Mouse (Mus musculus): ENCODE results near the gene Calb2.

Gene Calb2

DNA sequence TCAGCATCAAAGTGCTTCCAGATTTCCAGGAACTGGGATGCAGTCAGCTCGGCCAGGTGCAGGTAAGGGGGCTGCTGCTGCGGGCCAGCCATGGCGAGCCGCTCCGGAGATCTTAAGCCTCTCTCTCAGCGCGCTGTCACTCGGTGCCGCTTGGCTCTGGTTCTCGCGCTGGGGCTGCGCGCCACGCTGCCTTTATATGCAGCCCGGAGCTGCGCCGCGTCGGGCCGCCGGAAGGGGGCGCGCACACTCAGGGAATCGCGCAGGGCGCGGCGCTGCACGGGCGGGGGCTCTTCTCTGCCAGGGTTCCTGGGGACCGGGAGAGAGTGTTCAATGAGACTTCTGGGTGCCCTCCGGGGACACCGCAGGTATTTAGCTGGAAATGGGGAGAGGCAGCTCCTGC lies at the start of gene Calb2:
TSS of gene Calb2 (minus strand) at position 165 of the 400 bp plus-strand sequence.
- DNase-seq (ENCODE audit: low spot score), result peak; percentile 2

DNA sequence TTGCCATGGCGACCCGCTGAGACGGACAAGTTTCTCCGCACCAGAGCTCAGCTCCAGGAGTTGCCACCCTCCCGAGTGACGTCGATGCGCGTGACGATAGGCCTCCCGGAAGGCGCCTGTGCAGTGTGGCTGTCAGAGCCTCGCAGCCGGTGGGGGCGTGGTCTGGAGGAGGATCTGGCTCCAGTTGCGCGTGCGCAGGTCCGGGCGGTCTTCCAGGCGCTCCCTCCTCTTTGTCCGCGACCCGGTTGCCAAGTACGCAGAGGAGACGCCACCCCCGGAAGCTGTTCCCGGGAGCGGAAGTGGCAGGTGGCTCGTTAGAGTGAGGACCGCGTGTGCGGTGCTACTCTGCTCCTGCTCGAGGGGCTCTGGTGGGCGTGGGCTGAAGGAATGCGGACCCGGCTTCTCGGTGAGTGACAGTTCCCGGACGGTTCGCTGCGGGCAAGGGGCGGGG lies 49.7 kb upstream of the Calb2 start:
- DNase-seq (ENCODE audit: low spot score), result peak; percentile 98

DNA sequence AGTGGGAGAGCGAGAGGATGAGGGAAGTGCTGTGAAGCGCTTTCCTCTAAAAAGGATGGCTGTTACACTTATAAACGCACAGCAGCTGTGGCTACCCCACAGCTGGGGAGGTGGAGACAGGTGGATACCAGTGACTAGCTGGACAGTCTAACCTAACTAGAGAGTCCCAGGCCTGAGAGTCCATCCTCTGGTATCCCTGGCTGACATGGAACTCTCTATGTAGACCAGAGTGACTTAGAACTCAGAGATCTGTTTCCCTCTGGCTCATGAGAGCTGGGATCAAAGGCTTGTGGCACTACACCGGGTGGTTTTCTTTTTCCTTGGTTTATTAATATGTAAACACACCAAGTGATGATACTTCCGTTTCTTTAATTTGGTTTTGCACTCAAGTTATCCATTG lies 49.2 kb upstream of the Calb2 start:
- no peak for DNase-seq (ENCODE audit: low spot score)

DNA sequence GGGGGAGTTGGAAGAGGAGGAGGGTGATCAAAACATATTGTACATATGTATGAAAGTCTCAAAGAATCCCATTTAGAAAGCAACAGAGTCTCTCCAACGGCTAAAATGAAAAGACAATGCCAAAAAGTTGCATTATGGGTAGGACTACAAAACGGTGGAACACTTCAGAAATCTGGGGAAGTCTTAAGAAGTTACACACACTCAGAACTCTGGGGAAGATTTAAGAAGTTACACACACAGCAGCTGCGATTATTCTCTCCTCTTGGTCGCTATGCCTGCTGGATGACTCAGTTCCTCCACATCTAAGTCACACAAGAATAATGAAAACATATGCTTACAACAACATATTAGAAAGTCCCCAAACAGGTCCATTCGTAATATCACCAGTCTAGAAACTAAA lies 48.2 kb upstream of the Calb2 start:
- no peak for DNase-seq (ENCODE audit: low spot score)

DNA sequence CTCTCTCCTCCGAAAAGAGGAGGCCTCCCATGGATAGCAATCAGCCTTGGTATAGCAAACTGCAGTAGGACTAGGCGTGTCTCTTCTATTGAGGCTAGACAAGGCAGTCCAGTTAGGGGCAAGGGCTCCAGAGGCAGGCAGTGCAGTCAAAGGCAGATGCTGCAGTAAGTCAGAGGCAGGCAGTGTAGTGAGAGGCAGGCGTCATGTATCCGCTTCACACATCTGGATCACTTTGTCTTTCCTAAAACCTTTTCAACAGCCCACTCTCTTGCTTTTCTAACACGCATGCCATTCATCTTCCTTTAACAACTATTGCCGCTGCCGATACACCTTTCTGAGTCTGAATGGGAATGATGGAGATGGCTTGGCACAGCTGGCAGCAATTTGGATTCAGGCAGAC lies 47.4 kb upstream of the Calb2 start, which contains the start of gene Cmtr2:
TSS of gene Cmtr2 (plus strand) at position 301 of the 400 bp plus-strand sequence.
- DNase-seq (ENCODE audit: low spot score), result no peak

DNA sequence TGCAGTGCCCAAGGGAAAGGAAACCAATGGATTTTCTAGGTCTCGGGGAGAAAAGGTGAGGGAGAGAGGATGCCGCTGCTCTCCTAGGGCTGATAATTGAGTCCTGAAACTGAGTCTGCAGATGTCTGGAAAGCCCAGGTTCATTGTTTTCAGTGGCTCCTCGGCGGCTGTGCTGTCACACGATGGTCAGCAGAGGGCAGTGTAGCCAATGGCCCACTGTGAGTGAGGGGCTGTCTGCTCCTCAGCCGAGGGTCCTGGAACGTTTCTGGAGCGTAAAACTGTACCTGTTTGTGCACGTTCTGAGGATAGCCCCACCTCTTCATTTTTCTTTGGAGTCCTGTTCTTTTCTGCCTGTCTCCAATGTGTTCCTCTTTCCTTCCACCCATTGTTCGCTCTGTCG lies 33.8 kb upstream of the Calb2 start:
- DNase-seq (ENCODE audit: low spot score), result no peak

DNA sequence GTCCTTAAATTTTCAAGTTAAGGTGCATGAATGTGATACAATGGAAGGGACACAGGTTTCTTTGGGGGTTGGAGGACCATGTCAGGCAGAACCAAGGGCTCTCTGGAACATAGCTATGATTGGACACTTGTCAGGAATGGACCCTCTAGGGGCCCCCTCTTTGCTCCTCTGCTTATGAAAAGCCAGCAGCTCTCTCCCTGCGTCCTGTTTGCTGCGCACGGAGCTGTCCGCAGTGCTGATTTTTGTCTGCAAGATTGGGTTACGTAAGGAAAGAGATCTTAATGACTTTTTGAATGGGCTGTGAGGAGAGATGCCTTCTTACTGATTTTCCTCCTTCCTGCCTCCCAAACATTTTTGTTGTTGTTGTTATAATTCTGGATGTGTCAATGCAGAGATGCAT lies 28.7 kb upstream of the Calb2 start:
- DNase-seq (ENCODE audit: low spot score), result peak; percentile 34

DNA sequence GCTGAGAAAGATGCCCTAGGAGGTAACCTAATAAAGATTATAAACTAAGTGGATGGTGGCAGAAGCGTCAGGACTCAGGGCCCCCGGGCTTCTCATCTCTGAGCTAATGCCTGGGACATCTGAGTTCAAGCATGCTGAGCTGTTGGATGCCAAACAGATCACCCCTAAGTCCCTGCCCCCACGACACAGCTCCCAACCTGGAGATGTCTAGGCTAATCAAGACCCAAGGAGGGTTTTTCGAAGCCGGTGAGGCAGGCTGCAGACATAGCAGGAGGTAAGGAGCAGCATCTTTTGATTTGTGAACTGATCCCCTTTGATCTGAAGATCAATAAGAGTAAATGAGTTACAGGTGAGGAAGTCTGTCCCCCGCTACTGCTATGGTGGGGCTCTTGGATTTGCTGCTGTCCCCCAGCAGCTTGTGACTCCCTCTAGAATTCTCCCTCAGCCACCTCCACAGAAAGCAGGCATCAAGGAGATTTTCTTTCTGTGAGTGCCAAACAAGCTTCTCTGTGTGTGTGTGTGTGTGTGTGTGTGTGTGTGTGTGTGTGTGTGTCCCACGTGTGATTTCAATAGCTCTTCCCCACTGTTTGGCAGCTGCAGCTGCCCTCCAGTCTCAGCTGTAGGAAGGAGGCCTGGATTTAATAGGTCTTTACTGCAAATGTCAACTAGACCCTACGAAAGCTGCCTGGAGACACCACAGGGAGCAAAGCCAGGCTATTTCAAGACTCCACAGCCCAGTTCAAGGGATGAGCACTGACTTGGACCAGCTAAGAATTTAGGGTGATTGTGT lies 21.1 kb upstream of the Calb2 start:
- no peak for DNase-seq (ENCODE audit: low spot score)

DNA sequence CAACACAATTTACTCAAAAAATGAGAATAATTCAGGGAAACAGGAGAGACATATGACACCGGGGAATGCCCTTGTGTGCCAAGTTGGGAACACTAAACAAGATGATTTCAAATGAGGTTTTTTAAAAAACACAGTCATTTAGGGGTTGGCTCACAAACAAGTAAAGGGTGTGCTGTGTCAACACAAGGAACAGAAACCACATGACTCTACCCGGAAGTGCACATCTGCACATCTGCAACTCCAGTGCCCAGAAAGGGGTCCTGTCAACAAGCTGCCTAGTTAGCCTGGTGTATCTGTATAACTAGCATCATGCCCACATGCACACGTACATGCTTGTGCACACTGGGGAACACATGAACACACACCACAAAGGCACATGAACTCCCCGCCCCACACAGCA lies 17.5 kb upstream of the Calb2 start:
- DNase-seq (ENCODE audit: low spot score), result no peak

DNA sequence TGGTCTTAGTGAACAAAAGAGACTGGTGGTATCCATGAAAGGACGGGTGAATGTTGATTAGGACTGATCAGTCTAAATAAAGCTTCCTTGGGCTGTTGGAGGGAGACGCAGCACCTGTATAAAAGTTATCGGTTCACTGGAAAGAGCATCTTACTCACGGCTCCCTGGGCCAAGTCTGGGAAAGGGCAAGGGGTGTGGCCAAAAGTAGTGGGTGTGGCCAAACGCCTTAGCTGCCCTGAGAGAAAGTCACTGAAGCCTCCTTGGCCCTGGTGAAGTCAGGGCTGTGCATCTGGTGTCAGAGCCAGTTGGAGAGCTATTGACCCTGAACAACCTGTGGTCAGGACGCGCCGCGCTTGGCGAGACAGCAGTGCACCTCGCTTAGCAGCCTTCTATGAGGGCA lies 15.7 kb upstream of the Calb2 start:
- no peak for DNase-seq (ENCODE audit: low spot score)

DNA sequence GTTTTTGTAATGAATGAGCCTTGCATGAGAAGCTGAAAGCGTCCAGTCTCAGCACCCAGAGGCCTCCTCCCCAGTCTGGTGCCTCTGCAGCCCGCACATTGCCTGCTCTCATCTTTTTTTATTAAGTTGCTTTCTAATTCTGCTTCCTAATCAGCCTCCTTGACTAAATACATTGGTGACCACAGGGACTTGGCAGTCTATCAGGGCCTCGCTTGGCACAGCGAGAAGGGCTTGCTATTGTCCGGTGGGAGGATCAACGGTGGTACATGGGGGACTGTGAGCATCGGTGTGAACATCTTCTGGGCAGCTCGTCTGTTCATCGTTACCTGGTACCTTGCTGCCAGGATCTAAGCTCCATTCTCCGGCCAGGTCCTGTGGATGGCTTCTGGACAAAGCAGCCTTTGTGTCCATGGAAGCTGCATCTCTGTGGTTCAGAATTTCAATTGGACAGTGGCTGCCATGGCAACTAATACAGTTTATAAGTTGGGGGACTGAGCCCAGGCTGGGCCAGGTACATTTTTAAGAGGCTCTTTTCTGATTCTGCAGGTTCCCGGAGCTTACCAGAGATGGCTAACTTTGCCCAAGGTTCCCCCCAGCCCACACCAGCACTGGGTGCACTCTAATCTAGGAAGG lies 14.8 kb upstream of the Calb2 start:
- no peak for DNase-seq (ENCODE audit: low spot score)

DNA sequence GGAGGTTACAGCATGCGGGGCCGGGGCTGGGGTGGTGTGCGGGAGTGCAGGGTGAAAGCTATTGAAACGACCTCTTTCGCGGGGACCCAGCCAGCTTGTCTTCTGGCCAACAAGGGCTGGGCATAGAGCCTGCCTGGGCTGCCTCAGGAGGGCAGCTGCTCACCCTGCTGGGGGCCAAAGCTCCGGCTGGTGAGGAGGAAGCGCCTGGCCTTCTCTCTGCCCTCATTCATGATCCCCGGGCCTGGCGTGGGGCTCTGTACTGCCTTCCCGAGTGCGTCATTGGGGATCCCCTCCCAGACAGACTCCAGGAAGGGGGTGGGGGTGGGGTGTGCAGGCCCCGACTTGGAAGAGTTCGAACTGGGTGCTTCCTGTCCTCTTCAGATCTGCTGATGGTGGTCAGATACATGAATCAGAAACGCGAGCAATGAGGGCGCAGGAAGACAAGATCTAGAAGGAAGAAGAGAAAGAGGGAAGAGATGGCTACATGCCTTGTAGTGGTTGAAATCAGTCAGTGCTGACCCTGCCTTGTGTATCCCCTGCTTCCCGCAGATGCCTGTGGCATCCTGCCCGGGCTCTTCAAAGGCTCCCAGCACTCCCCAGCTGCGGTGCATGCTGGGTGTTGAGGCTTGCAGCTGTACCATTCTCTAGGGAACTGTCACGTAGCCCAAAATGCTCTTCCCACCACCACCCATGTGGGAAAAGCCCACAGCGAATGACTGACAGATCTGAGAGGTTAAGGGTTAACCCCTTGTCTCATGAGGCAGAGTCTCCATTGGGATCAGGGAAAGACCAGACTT lies 9.5 kb upstream of the Calb2 start:
- DNase-seq (ENCODE audit: low spot score), result no peak

DNA sequence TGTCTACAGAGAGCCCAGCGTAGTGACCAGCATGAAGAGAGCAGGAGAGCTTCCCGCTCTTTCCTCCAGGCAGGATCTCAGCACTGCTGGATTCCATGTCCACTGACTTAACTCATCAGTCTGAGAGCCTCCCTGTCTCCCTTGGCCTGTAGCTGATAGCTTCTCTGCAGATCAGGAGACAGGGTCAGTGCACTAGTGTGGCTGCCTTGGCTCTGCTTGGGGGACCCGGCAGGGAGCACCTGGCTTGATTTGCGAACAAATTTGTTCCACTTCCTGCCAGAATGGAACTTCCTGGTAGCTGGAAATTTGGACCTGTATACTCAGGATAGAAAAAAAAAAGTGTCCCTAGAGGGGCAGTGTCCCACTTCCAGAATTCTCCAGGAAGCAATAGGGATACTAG lies 6.8 kb upstream of the Calb2 start:
- no peak for DNase-seq (ENCODE audit: low spot score)

DNA sequence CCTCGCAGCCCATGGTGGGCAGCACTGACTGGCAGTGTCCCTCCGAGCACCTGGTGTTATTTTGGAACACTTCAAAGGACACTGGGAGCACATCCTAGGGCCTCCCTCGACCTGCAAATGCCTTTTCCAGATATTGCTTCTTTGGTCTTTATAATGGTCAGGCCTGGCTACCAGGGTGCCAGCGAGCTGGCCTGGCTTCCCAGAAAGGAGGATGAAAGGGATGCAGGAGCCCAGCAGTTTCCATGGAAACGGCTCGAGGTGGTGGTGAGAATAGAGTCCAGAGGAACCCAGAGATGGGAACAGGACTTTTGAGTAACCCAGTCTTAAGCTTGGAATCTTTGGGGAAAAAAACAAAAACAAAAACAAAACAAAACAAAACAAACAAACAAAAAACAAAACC lies 4.2 kb upstream of the Calb2 start:
- no peak for DNase-seq (ENCODE audit: low spot score)

DNA sequence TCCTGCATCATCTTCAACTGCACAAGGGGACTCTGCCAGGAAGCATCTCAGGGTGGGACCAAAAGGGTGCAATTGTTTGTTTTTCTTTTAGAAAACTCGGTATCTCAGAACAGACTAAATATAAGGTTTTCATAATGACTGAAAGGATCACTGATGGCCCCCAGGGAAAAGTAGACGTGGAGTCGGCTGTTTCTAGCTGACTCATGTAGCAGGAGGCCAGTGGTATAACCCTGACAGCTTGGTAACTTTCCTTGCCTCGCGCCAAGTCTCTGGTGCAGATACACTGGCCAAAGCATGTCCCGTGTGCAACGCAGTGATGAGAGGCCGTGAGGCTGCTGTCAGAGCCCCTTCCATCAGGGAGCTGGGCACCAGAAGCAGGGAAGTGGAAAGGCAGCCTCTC lies 1.7 kb downstream of the Calb2 start:
- no peak for DNase-seq (ENCODE audit: low spot score)

DNA sequence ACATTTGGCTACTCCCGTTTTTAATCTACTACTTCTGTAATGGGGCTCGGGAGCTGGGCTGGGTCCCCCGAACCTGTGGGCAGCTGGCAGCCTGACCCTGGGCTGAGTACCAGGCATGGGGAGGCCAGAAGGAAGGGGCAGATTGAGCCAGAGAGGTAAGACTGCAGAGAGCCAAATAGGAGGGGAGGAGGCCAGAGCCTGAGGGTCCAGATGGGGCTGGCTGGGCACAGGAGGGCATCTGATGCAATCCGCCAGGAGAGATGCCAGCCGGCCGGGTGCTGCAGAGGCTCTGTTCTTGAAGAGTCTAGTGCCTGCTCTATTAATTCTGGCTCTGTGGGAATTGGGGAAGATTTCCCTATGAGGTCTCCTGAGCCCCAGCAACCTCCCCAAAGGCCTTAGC lies 6.0 kb downstream of the Calb2 start:
- DNase-seq (ENCODE audit: low spot score), result no peak

DNA sequence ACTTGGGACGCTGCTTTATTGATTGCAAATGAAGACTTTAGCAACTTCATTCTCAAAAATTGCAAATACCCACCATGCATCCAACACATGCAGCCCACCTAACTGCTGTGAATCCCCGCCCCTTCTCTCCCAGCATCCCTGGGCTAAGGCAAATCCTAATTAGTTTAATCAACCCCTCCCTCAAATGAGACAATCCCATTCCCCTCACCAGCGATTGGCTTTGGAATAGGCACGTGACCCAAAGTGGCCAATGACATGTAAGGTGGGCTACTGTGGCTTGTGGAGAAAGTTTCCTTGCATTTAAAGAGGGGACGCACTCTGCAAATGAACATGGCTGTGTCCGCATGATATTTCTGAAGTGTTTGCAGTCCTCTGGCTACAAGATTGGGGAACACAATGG lies 15.1 kb downstream of the Calb2 start:
- no peak for DNase-seq (ENCODE audit: low spot score)

DNA sequence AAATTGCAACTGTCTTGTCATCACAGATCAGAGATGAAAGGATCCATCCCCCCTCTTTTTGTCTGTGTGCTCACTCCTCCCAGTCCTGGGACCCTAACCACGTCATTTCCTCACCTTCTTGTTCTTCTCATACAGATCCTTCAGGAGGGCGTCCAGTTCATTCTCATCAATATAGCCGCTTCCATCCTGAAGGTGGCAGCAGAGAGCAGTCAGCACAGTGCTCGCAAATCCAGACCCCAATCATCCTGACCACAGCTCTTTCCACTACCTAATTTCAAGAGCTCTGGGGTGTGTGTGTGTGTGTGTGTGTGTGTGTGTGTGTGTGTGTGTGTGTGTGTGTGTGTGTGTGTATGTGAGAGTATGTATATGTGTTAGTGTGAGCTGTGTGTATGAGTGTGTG lies 22.5 kb downstream of the Calb2 start:
- no peak for DNase-seq (ENCODE audit: low spot score)

DNA sequence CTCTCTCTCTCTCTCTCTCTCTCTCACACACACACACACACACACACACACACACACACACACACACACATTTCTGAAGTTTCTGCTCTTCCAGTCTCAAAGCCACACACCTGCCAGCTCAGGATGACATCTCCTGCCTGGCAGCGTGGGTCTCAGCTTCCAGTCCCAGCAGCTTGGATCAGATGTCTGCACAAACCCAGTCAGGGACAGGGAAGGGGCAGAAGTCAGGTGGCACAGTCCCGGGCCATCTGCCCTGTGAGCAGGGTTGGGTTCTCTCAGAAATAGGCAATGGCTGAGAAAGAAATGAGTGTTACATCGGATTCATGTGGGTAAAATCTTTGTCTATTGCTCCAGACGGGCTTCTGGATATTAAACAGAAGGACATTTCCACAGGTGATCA lies 27.2 kb downstream of the Calb2 start:
- DNase-seq (ENCODE audit: low spot score), result no peak

DNA sequence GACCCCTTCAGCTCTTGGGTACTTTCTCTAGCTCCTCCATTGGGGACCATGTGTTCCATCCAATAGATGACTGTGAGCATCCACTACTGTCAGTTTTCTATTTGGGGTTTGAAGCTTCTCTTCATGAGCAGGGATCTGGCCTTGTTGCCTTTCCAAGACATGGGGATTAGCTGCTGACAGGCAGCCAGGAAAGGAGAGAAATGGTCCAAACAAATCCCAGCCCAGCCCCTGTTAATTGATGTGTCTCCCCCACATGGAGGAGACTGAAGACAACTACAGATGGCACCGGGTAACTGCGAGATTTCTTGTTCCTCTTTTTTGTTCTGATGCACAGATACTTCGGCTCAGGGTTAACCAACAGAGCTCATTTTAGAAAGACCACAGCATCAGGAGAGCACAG lies 27.9 kb downstream of the Calb2 start:
- DNase-seq (ENCODE audit: low spot score), result no peak

DNA sequence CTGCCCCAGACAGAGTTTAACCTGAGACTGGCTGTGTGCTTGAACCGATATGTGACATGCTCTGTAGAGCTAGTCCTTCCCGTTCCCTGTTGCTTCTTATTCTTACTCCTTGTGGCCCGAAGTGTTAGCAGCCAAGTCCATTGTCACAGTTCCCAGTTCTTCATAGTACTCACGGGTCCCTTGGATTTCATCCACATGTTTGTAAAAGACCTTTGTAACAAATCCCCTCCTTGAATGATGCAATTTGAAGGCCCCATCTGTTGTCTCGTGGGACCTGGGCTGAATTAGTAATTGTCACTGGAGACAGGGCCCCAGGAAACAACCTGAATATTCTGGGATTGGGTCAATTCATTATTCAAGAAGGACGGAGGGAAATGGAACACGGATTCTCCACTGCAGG lies 32.5 kb downstream of the Calb2 start:
- no peak for DNase-seq (ENCODE audit: low spot score)

DNA sequence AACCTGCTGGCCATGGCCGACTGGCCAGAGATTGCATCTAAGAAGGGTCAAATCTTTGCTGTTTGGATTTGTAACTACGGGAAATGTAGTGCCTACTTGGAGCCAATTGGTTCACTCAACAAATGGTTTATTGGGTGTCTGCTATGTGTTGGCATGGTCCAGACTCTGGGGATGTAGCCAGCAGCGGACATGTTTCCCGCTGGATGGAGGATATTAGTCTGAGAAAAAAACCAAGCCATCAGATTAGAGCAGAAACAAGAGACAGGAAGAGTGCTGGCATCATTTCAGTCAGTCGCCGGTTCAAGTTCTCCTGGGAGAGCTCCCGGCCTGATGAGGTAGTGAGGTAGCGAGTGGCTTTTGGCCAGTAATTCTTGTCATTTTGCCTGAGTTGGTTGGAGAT lies 33.8 kb downstream of the Calb2 start:
- no peak for DNase-seq (ENCODE audit: low spot score)

DNA sequence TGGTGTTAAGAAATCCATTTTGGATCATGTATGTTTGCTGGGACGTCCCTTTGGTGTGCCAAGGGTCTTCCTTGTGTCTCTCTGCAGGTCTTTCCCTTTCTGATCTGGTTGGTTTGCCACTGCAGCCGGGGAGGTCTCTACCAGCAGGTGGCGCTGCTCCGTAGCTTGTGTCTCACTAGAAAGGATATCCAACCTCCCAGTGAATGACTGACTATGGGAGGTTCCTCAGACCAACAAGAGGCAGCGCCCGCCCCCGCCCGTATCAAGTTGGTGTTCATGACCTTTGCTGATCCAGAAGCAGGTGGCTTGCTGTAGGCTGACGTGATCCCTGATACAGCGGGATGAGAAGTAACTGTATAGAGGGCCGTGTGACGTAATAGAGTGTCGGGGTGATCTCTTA lies 37.5 kb downstream of the Calb2 start:
- DNase-seq (ENCODE audit: low spot score), result peak; percentile 31

All from ovary, postnatal 10 days (tissue).